Mouse (Mus musculus) heart, embryonic 15.5 days (tissue): Measurements from ENCODE around the gene D630039A03Rik. TPM values are rescaled to one million over a fixed set of nuclear protein-coding genes. Genes with fewer than 3 reads are reported as not detected.
A peak's percentile ranks its signal among the peaks of the same experiment; 100 is the strongest.
"Not testable (repeated sequence)": the region's sequence is repeated elsewhere in the genome, so short reads cannot be mapped to it uniquely, and the experiment has no call there.

Source experiments
- ATAC-seq: fragments of 200-750 bp; cut with Nextera tagmentation; replicated peaks from 2 replicates; pipeline ENCODE4 v1.8.0; 2017; ENCODE audit warnings: low read depth, moderate TSS enrichment; ENCODE audit not compliant: insufficient number of reproducible peaks, insufficient read depth, low FRiP score
- H3K27ac ChIP-seq: fragments of 300-500 bp; sonication (generic); 2 replicates; pipeline ENCODE4 v1.5.1; 2015; ENCODE audit warnings: mild to moderate bottlenecking, inconsistent platforms
- H3K27me3 ChIP-seq: fragments of 300-500 bp; sonication (generic); 2 replicates; pipeline ENCODE4 v1.6.1; 2015; ENCODE audit warnings: inconsistent platforms
- H3K36me3 ChIP-seq: fragments of 300-500 bp; sonication (generic); 2 replicates; pipeline ENCODE4 v1.6.1; 2015; ENCODE audit warnings: mild to moderate bottlenecking, inconsistent platforms
- H3K4me1 ChIP-seq: fragments of 300-500 bp; sonication (generic); replicated peaks from 2 replicates; pipeline ENCODE4 v1.6.1; 2015; ENCODE audit warnings: inconsistent platforms
- H3K4me2 ChIP-seq: fragments of 300-500 bp; sonication (generic); 2 replicates; pipeline ENCODE4 v1.6.1; 2015; ENCODE audit warnings: inconsistent platforms, mild to moderate bottlenecking, moderate library complexity
- H3K4me3 ChIP-seq: fragments of 300-500 bp; sonication (generic); 2 replicates; pipeline ENCODE4 v1.5.1; 2015; ENCODE audit warnings: mild to moderate bottlenecking, inconsistent platforms
- H3K9ac ChIP-seq: fragments of 300-500 bp; sonication (generic); 2 replicates; pipeline ENCODE4 v1.6.1; 2015; ENCODE audit warnings: mild to moderate bottlenecking, inconsistent platforms
- H3K9me3 ChIP-seq: fragments of 300-500 bp; sonication (generic); replicated peaks from 2 replicates; pipeline ENCODE4 v1.6.1; 2016; ENCODE audit warnings: inconsistent platforms
- WGBS: fragments of 180-500 bp; shearing (Covaris S2); methylation state at CpG from one replicate; pipeline ENCODE4 v1.1.7; 2015; ENCODE audit warnings: mixed read lengths; 5-methylcytosine and 5-hydroxymethylcytosine counted together
- polyA plus RNA-seq: library from polyadenylated mRNA; unstranded; fragments of >200 nt; fragmentation: Nextera tagmentation; extraction: Ambion mirVana; gene quantifications from 2 replicates; pipeline ENCODE4 v1.2.1, GENCODE M21; 2015

Gene D630039A03Rik
- polyA plus RNA-seq, 1 experiment from 2014 or later: 0.06 TPM

DNA sequence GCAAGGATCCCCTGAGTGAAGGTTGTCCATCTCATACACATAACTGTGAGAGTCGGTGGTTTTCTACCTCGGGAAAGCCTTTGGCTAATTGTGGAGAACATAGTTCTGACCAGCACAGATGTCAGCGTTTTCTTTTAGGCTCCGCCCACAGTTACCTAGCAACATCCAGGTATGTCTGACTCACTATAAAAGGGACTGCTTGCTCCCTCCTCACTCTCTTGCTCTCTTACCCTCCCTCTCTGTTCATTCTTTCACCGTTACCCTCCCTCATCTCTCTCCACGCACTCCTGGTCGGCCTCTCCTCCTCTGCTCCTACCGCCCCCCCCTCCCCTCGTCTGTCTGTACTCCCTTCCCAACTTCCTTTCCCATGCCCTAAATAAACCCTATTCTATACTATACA lies 11.5 kb downstream of the D630039A03Rik start:
- Histone ChIP-seq H3K9ac (no peak overlapping the region), H3K27ac (no peak overlapping the region), H3K9me3 (no peaks in the 10 kb centered on the region), H3K4me1 (peaks cover 11% of the 10 kb centered on the region; the same call in 1 of the 2 replicates), H3K4me2 (no peak overlapping the region), H3K36me3 (no peaks in the 10 kb centered on the region), H3K27me3 (0 out of 2 replicates have a peak, but pooled peaks cover 3% of the 10 kb centered on the region), H3K4me3 (no peak overlapping the region)
- 32% methylated on average over 9 of the region's 9 CpGs for WGBS
- peak; percentile 39; the same call in 1 of the 2 replicates for ATAC-seq

GRCm38 (mm10) chr4:57904211-57904610 lies 11.9 kb downstream of the D630039A03Rik start:
- H3K4me1 ChIP-seq: peaks cover 11% of the 10 kb centered on the region; the same call in 1 of the 2 replicates
- H3K9ac ChIP-seq: no peak overlapping the region
- no peak for ATAC-seq
- no peak overlapping the region for H3K4me3 ChIP-seq
- H3K27ac ChIP-seq: no peak overlapping the region
- H3K36me3 ChIP-seq: no peaks in the 10 kb centered on the region
- 0 out of 2 replicates have a peak, but pooled peaks cover 3% of the 10 kb centered on the region for H3K27me3 ChIP-seq
- 7% methylated on average over 5 of the region's 5 CpGs for WGBS
- H3K4me2 ChIP-seq: no peak overlapping the region
- H3K9me3 ChIP-seq: no peaks in the 10 kb centered on the region

DNA sequence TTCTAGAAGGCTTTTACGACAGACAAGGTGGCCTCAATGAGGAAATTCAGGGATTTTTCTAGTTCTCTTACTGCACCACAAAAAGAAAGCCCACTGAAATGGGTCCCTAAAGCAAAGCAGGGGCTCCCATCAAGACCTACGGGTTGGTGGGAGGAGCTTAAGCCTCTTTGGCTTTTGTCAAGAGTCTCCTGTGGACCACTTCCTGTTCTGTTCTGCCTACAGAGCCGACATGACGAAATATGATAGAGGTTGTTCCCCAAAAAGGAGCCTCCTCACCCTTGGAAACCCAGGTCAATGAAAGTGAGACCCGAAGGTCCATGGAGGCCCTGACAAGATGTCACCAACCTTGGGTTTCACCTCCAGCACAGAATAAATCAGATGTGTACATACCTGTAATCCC lies 13.5 kb downstream of the D630039A03Rik start:
- Histone ChIP-seq H3K4me3 (no peak overlapping the region), H3K4me1 (peaks cover 11% of the 10 kb centered on the region; the same call in 1 of the 2 replicates)
- WGBS: 72% methylated on average over 5 of the region's 5 CpGs

DNA sequence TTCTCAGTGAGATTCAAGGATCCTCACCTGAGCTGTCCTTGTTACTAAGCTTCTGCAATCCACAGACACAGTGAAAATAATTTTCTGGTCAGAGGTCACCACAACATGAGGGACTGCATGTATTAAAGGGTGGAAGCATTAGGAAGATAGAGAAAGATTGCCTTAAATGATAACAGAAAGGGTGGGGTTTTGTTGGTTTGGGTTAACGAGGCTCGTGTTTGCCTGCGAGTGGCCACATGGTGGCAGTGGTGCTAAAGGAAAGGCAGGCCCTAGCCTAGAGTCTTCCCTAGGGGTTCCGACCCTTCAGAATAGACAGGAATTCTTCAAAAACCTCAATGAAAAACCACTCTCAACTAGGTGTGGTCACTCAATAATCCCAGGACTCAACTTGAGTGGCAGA lies 14.9 kb downstream of the D630039A03Rik start:
- WGBS: 20% methylated on average over 4 of the region's 4 CpGs
- H3K4me2 ChIP-seq: no peak overlapping the region
- H3K9me3 ChIP-seq: no peaks in the 10 kb centered on the region
- peaks cover 11% of the 10 kb centered on the region; the same call in 1 of the 2 replicates for H3K4me1 ChIP-seq
- peaks cover 12% of the 10 kb centered on the region for H3K36me3 ChIP-seq
- no peak overlapping the region for H3K27ac ChIP-seq
- H3K27me3 ChIP-seq: 0 out of 2 replicates have a peak, but pooled peaks cover 3% of the 10 kb centered on the region
- H3K4me3 ChIP-seq: no peak overlapping the region
- no peak overlapping the region for H3K9ac ChIP-seq
- no peak for ATAC-seq

More for the DNA sequence above, 13.5 kb downstream of the D630039A03Rik start:
- Histone ChIP-seq H3K27me3 (0 out of 2 replicates have a peak, but pooled peaks cover 3% of the 10 kb centered on the region), H3K9ac (no peak overlapping the region), H3K4me2 (no peak overlapping the region), H3K27ac (no peak overlapping the region), H3K9me3 (no peaks in the 10 kb centered on the region), H3K36me3 (peaks cover 6% of the 10 kb centered on the region)
- ATAC-seq: no peak

DNA sequence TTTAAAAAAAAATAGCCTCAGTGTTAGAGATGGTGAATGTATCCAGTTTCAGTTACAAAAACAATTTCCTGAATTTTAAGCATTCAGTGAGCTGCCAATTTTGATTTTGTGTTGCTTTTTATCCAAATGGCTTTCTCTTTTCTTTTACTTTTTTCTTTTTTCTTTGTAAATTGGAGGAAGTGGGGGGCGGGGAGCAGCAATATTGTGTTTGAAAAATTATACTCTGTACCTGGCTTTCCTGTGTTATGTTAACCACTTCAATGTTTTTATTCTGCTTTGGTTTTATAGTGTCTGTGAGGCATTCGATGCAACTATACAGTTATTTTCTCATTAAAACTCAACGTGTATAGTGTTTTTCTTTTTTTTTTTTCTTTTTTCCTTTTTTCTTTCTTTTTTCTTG lies 19.5 kb downstream of the D630039A03Rik start:
- Histone ChIP-seq H3K36me3 (peaks cover 16% of the 10 kb centered on the region), H3K9ac (no peak overlapping the region), H3K4me3 (no peak overlapping the region), H3K4me1 (no peaks in the 10 kb centered on the region), H3K27me3 (no peaks in the 10 kb centered on the region), H3K27ac (no peak overlapping the region), H3K4me2 (no peak overlapping the region), H3K9me3 (no peaks in the 10 kb centered on the region)
- ATAC-seq: no peak
- 86% methylated on average over 3 of the region's 3 CpGs for WGBS

- H3K9me3 ChIP-seq: no peaks in the 10 kb centered on the region
- no peak overlapping the region for H3K4me2 ChIP-seq
- H3K4me3 ChIP-seq: no peak overlapping the region
- H3K27ac ChIP-seq: no peak overlapping the region; the same call in 1 of the 2 replicates
- ATAC-seq: no peak
- no peaks in the 10 kb centered on the region for H3K27me3 ChIP-seq
- peaks cover 16% of the 10 kb centered on the region for H3K36me3 ChIP-seq
- H3K9ac ChIP-seq: no peak overlapping the region
- WGBS: 60% methylated on average over 6 of the region's 6 CpGs
- H3K4me1 ChIP-seq: no peaks in the 10 kb centered on the region
These were observed 20.2 kb downstream of the D630039A03Rik start for GRCm38 (mm10) chr4:57895902-57896301.

DNA sequence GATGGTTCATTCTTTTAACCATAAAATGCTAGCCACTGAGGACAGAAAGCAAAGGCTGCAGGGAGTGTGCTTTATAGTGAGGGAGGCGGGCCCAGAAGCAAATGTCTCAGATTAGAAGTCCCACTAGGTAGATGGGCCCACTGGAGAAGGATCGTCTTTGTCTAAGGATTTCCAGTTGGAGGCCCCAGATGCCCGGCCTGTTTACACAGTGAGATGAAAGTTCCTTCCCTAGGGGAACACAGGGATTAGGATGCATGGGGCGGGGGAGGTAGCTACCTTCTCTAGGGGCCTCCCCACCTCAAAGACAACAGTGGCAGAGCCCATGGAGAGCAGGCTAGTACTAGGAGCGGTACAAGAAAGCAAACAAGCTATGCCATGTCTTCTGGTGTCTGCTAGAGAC lies 21.0 kb downstream of the D630039A03Rik start:
- no peaks in the 10 kb centered on the region for H3K4me1 ChIP-seq
- no peak overlapping the region for H3K27ac ChIP-seq
- H3K36me3 ChIP-seq: peaks cover 16% of the 10 kb centered on the region
- H3K9ac ChIP-seq: no peak overlapping the region
- no peak for ATAC-seq
- H3K4me2 ChIP-seq: no peak overlapping the region
- no peaks in the 10 kb centered on the region for H3K9me3 ChIP-seq
- H3K27me3 ChIP-seq: no peaks in the 10 kb centered on the region
- H3K4me3 ChIP-seq: no peak overlapping the region
- 51% methylated on average over 5 of the region's 5 CpGs for WGBS

DNA sequence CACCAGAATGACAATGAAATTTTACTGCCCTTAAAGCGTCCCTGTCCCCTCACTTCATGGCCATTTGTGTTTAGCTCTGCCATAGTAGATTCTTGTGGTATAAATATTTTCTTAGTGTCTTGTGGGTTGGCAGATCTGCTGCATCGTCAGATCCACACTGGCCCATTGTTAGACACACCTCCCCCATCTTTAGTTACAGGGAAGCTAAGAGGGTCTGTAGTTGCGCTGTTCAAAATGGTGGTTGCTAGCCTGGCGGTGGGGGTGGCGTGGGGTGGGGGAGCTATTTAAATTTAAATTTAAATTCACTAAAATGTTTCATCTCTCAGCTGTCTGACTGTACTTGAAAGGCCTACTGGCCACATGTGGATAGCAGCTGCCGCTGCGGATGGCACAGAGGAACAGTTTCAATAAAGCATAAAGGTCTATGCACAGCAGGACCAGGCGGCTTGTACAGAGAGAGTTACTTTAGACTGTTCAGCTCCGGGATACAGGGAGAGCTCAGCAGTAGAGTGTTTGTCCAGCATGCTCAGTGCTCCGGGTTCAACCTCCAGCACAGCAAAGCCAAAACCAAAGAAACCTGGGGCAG lies 24.0 kb downstream of the D630039A03Rik start:
- 88% methylated on average over 10 of the region's 10 CpGs for WGBS
- no peaks in the 10 kb centered on the region for H3K9me3 ChIP-seq
- H3K4me1 ChIP-seq: peaks cover 3% of the 10 kb centered on the region; the same call in 1 of the 2 replicates
- H3K27ac ChIP-seq: no peak overlapping the region
- peaks cover 4% of the 10 kb centered on the region; the same call in 1 of the 2 replicates for H3K36me3 ChIP-seq
- H3K4me3 ChIP-seq: no peak overlapping the region
- H3K9ac ChIP-seq: no peak overlapping the region
- H3K27me3 ChIP-seq: no peaks in the 10 kb centered on the region
- no peak overlapping the region for H3K4me2 ChIP-seq
- no peak for ATAC-seq

DNA sequence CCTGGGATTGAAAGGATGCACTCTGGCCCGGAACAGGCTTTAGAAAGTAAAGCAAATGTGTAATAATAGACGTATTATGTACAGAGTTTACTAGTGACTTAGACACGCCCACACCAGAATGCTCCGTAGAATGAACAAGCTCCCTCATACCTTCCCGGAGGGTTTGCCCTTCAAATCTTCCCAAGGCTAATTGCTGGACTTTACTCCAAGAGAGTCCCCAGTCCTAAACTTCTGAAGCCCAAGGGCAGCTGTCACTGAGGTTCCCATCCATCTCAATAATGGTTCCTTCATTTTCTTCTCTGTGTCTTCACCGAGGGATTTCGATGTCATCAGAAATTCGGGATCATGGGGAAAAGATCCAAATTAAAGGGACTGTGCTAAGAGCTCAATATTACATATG lies 26.3 kb downstream of the D630039A03Rik start:
- Histone ChIP-seq H3K9ac (no peak overlapping the region), H3K27ac (no peak overlapping the region), H3K27me3 (no peaks in the 10 kb centered on the region), H3K4me1 (peaks cover 20% of the 10 kb centered on the region), H3K36me3 (peaks cover 4% of the 10 kb centered on the region; the same call in 1 of the 2 replicates), H3K9me3 (no peaks in the 10 kb centered on the region), H3K4me2 (no peak overlapping the region), H3K4me3 (no peak overlapping the region)
- ATAC-seq: no peak
- WGBS: 87% methylated on average over 8 of the region's 8 CpGs

- ATAC-seq, H3K27ac ChIP-seq, H3K9me3 ChIP-seq, H3K27me3 ChIP-seq, H3K4me2 ChIP-seq, H3K4me3 ChIP-seq, H3K9ac ChIP-seq, H3K36me3 ChIP-seq: not testable (repeated sequence)
- 83% methylated on average over 1 of the region's 1 CpGs for WGBS
- H3K4me1 ChIP-seq: peaks cover 28% of the 10 kb centered on the region
These were observed 27.1 kb downstream of the D630039A03Rik start for GRCm38 (mm10) chr4:57888978-57889377.

DNA sequence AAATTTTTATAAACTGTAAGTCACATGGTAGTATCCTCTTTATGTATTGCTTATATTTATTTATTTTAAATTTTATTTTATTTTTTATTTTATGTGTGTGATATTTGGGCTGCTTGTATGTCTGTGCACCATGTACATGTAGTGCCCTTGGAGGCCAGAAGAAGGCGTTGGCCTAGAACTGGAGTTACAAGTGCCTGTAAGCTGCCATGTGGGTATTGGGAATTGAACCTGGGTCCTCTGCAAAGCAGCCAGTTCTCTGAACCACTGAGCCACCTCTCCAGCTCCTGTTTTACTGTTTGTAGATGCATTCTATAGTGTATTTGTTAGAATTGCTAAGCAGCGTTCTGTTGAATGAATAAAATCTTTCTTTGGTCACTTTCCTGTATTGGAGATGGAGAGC lies 27.9 kb downstream of the D630039A03Rik start:
- peaks cover 2% of the 10 kb centered on the region; the same call in 1 of the 2 replicates for H3K36me3 ChIP-seq
- H3K4me1 ChIP-seq: peaks cover 35% of the 10 kb centered on the region
- H3K27ac ChIP-seq: no peak overlapping the region
- no peaks in the 10 kb centered on the region for H3K9me3 ChIP-seq
- no peak for ATAC-seq
- no peak overlapping the region for H3K9ac ChIP-seq
- no peak overlapping the region for H3K4me2 ChIP-seq
- WGBS: 93% methylated on average over 2 of the region's 2 CpGs
- H3K4me3 ChIP-seq: no peak overlapping the region
- H3K27me3 ChIP-seq: no peaks in the 10 kb centered on the region

DNA sequence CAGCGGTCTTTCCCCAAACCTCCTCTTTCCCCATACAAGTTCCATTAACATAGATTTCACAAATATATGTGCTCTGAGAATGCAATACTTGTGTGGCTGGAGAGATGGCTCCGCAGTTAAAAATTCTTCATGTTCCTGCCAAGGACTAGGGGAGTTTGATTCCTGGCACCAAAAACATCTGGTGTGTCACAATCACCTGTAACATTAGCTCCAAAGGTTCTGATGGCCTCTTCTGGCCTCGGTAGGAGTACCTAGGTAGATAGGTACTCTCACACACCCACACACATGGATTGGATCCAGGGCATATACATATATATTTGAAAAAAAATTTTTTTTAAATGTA lies 29.2 kb downstream of the D630039A03Rik start:
- no peak for ATAC-seq

More for the DNA sequence above, 29.2 kb downstream of the D630039A03Rik start:
- no peak overlapping the region for H3K4me3 ChIP-seq
- no peaks in the 10 kb centered on the region for H3K9me3 ChIP-seq
- H3K4me1 ChIP-seq: peaks cover 49% of the 10 kb centered on the region
- H3K4me2 ChIP-seq: no peak overlapping the region
- 0 out of 2 replicates have a peak, but pooled peaks cover 4% of the 10 kb centered on the region for H3K36me3 ChIP-seq
- H3K9ac ChIP-seq: no peak overlapping the region
- no peak overlapping the region for H3K27ac ChIP-seq
- WGBS: 88% methylated on average over 3 of the region's 3 CpGs
- H3K27me3 ChIP-seq: no peaks in the 10 kb centered on the region
